Mouse (Mus musculus) lung, embryonic 15.5 days (tissue): ENCODE measurements around the gene Eme2. TPM values are rescaled to one million over a fixed set of nuclear protein-coding genes. Genes with fewer than 3 reads are reported as not detected.
A peak's percentile ranks its signal among the peaks of the same experiment; 100 is the strongest.

Experiments
- ATAC-seq: fragments of 200-750 bp; cut with Nextera tagmentation; 2 replicates; pipeline ENCODE4 v1.8.0; 2017; ENCODE audit warnings: moderate number of reproducible peaks, borderline replicate concordance; ENCODE audit not compliant: low FRiP score, low TSS enrichment; ENCODE audit errors: extremely low read depth
- H3K27ac ChIP-seq: fragments of 300-500 bp; sonication (generic); 2 replicates; pipeline ENCODE4 v1.5.1; 2015; ENCODE audit warnings: moderate library complexity, mild to moderate bottlenecking, inconsistent platforms
- H3K27me3 ChIP-seq: fragments of 300-500 bp; sonication (generic); 2 replicates; pipeline ENCODE4 v1.6.1; 2015; ENCODE audit warnings: inconsistent platforms
- H3K36me3 ChIP-seq: fragments of 300-500 bp; sonication (generic); 2 replicates; pipeline ENCODE4 v1.6.1; 2015; ENCODE audit warnings: inconsistent platforms
- H3K4me1 ChIP-seq: fragments of 300-500 bp; sonication (generic); 2 replicates; pipeline ENCODE4 v1.6.1; 2015; ENCODE audit warnings: inconsistent platforms
- H3K4me2 ChIP-seq: fragments of 300-500 bp; sonication (generic); 2 replicates; pipeline ENCODE4 v1.6.1; 2015; ENCODE audit warnings: inconsistent platforms, mild to moderate bottlenecking, moderate library complexity
- H3K4me3 ChIP-seq: fragments of 300-500 bp; sonication (generic); 2 replicates; pipeline ENCODE4 v1.5.1; 2015; ENCODE audit warnings: mild to moderate bottlenecking, inconsistent platforms
- H3K9ac ChIP-seq: fragments of 300-500 bp; sonication (generic); 2 replicates; pipeline ENCODE4 v1.6.1; 2015; ENCODE audit warnings: inconsistent platforms
- H3K9me3 ChIP-seq: fragments of 300-500 bp; sonication (generic); 2 replicates; pipeline ENCODE4 v1.6.1; 2016; ENCODE audit warnings: inconsistent platforms
- WGBS: fragments of 180-500 bp; shearing (Covaris S2); methylation state at CpG from one replicate; pipeline ENCODE4 v1.1.7; 2015; 5-methylcytosine and 5-hydroxymethylcytosine counted together
- polyA plus RNA-seq: library from polyadenylated mRNA; unstranded; fragments of >200 nt; fragmentation: Nextera tagmentation; extraction: Ambion mirVana; gene quantifications from 2 replicates; pipeline ENCODE4 v1.2.1, GENCODE M21; 2015

The Eme2 gene
- polyA plus RNA-seq, 1 experiment from 2014 or later, result 28.5 TPM

GRCm38 (mm10) chr17:24923246-24923645 lies 28.4 kb upstream of the Eme2 start:
- H3K27me3 ChIP-seq, result no peaks in the 10 kb centered on the region
- 92% methylated on average over 1 of the region's 1 CpGs for WGBS
- H3K4me2 ChIP-seq, result no peak overlapping the region
- no peak for ATAC-seq
- H3K36me3 ChIP-seq, result peaks cover 92% of the 10 kb centered on the region
- no peaks in the 10 kb centered on the region for H3K9me3 ChIP-seq
- H3K4me1 ChIP-seq, result no peaks in the 10 kb centered on the region
- H3K27ac ChIP-seq, result no peak overlapping the region
- H3K4me3 ChIP-seq, result no peak overlapping the region
- H3K9ac ChIP-seq, result no peak overlapping the region

- Histone ChIP-seq H3K36me3 (peaks cover 95% of the 10 kb centered on the region), H3K27me3 (no peaks in the 10 kb centered on the region), H3K27ac (no peak overlapping the region), H3K4me3 (no peak overlapping the region), H3K9me3 (no peaks in the 10 kb centered on the region), H3K4me2 (no peak overlapping the region), H3K9ac (no peak overlapping the region), H3K4me1 (no peaks in the 10 kb centered on the region)
- ATAC-seq, result no peak
Measured at GRCm38 (mm10) chr17:24913984-24914383, 19.1 kb upstream of the Eme2 start.

GRCm38 (mm10) chr17:24907591-24907990 lies 12.7 kb upstream of the Eme2 start:
- no peaks in the 10 kb centered on the region for H3K9me3 ChIP-seq
- no peak overlapping the region for H3K9ac ChIP-seq
- H3K27me3 ChIP-seq, result no peaks in the 10 kb centered on the region
- no peaks in the 10 kb centered on the region for H3K4me1 ChIP-seq
- ATAC-seq, result no peak
- H3K36me3 ChIP-seq, result peaks cover 98% of the 10 kb centered on the region
- no peak overlapping the region for H3K4me3 ChIP-seq
- H3K27ac ChIP-seq, result no peak overlapping the region
- 95% methylated on average over 2 of the region's 2 CpGs for WGBS
- no peak overlapping the region for H3K4me2 ChIP-seq

GRCm38 (mm10) chr17:24903767-24904166 lies 8.9 kb upstream of the Eme2 start:
- WGBS, result 73% methylated on average over 9 of the region's 9 CpGs
- Histone ChIP-seq H3K27ac (no peak overlapping the region), H3K4me1 (no peaks in the 10 kb centered on the region), H3K4me3 (no peak overlapping the region), H3K9ac (no peak overlapping the region), H3K27me3 (no peaks in the 10 kb centered on the region), H3K9me3 (no peaks in the 10 kb centered on the region), H3K36me3 (peaks cover 100% of the 10 kb centered on the region), H3K4me2 (no peak overlapping the region)
- no peak for ATAC-seq

GRCm38 (mm10) chr17:24902671-24903474 lies 8.0 kb upstream of the Eme2 start:
- H3K27ac ChIP-seq, result no peak overlapping the region
- H3K4me3 ChIP-seq, result no peak overlapping the region
- no peak overlapping the region for H3K4me2 ChIP-seq
- peaks cover 98% of the 10 kb centered on the region for H3K36me3 ChIP-seq
- no peak overlapping the region for H3K9ac ChIP-seq
- no peaks in the 10 kb centered on the region for H3K27me3 ChIP-seq
- ATAC-seq, result no peak
- no peaks in the 10 kb centered on the region for H3K9me3 ChIP-seq
- 72% methylated on average over 9 of the region's 9 CpGs for WGBS
- peaks cover under 1% of the 10 kb centered on the region for H3K4me1 ChIP-seq

- no peak overlapping the region for H3K27ac ChIP-seq
- WGBS, result 84% methylated on average over 5 of the region's 5 CpGs
- ATAC-seq, result no peak
- peaks cover 97% of the 10 kb centered on the region for H3K36me3 ChIP-seq
- H3K4me2 ChIP-seq, result no peak overlapping the region
- H3K4me1 ChIP-seq, result peaks cover 8% of the 10 kb centered on the region
- H3K27me3 ChIP-seq, result no peaks in the 10 kb centered on the region
- no peak overlapping the region for H3K4me3 ChIP-seq
- H3K9me3 ChIP-seq, result no peaks in the 10 kb centered on the region
- no peak overlapping the region for H3K9ac ChIP-seq
Measured at GRCm38 (mm10) chr17:24902124-24902523, 7.2 kb upstream of the Eme2 start.

- Histone ChIP-seq H3K9me3 (no peaks in the 10 kb centered on the region), H3K27me3 (no peaks in the 10 kb centered on the region), H3K27ac (no peak overlapping the region), H3K9ac (no peak overlapping the region), H3K4me2 (no peak overlapping the region), H3K4me3 (no peak overlapping the region), H3K36me3 (peaks cover 76% of the 10 kb centered on the region), H3K4me1 (peaks cover 22% of the 10 kb centered on the region)
- WGBS, result 94% methylated on average over 6 of the region's 6 CpGs
- ATAC-seq, result no peak
Measured at GRCm38 (mm10) chr17:24900014-24900413, 5.1 kb upstream of the Eme2 start.

- no peak overlapping the region for H3K9ac ChIP-seq
- H3K4me1 ChIP-seq, result peaks cover 25% of the 10 kb centered on the region
- H3K4me3 ChIP-seq, result no peak overlapping the region
- peaks cover 67% of the 10 kb centered on the region for H3K36me3 ChIP-seq
- no peak overlapping the region for H3K4me2 ChIP-seq
- ATAC-seq, result no peak
- no peaks in the 10 kb centered on the region for H3K9me3 ChIP-seq
- H3K27me3 ChIP-seq, result no peaks in the 10 kb centered on the region
- 71% methylated on average over 5 of the region's 5 CpGs for WGBS
- no peak overlapping the region for H3K27ac ChIP-seq
Measured at GRCm38 (mm10) chr17:24899153-24899552, 4.3 kb upstream of the Eme2 start.

GRCm38 (mm10) chr17:24898041-24898854 lies 3.4 kb upstream of the Eme2 start:
- Histone ChIP-seq H3K4me3 (peak overlapping the region; percentile 95; the same call in 1 of the 2 replicates), H3K4me2 (peak overlapping the region; percentile 93; the same call in 1 of the 2 replicates), H3K36me3 (peaks cover 63% of the 10 kb centered on the region), H3K9ac (no peak overlapping the region), H3K27ac (no peak overlapping the region), H3K27me3 (no peaks in the 10 kb centered on the region), H3K9me3 (no peaks in the 10 kb centered on the region), H3K4me1 (peaks cover 33% of the 10 kb centered on the region)
- no peak for ATAC-seq
- 62% methylated on average over 4 of the region's 4 CpGs for WGBS

GRCm38 (mm10) chr17:24897600-24897999 lies 2.7 kb upstream of the Eme2 start:
- Histone ChIP-seq H3K9ac (0 out of 2 replicates have a peak overlapping the region, but pooled peaks have one; percentile 7), H3K27me3 (no peaks in the 10 kb centered on the region), H3K9me3 (no peaks in the 10 kb centered on the region), H3K4me2 (peak overlapping the region; percentile 93), H3K27ac (no peak overlapping the region), H3K4me3 (peak overlapping the region; percentile 95), H3K36me3 (peaks cover 63% of the 10 kb centered on the region), H3K4me1 (peaks cover 33% of the 10 kb centered on the region)
- 66% methylated on average over 4 of the region's 4 CpGs for WGBS
- ATAC-seq, result no peak

- Histone ChIP-seq H3K4me2 (peak overlapping the region; percentile 93), H3K9ac (peak overlapping the region; percentile 86), H3K9me3 (no peaks in the 10 kb centered on the region), H3K27me3 (no peaks in the 10 kb centered on the region), H3K4me1 (peaks cover 33% of the 10 kb centered on the region), H3K27ac (peak overlapping the region; percentile 80), H3K4me3 (peak overlapping the region; percentile 95), H3K36me3 (peaks cover 63% of the 10 kb centered on the region)
- 25% methylated on average over 11 of the region's 11 CpGs for WGBS
- no peak for ATAC-seq
Measured at GRCm38 (mm10) chr17:24896993-24897269, 2.0 kb upstream of the Eme2 start.
